Mouse (Mus musculus): ENCODE measurements around the gene P3h1.
"Not testable (repeated sequence)": the region's sequence is repeated elsewhere in the genome, so short reads cannot be mapped to it uniquely, and the experiment has no call there.

P3h1 gene

GRCm38 (mm10) chr4:119261087-119261713 lies 28.5 kb downstream of the P3h1 start:
- in situ Hi-C loops (cut with MboI; ENCODE audit: unreplicated experiment in 2 of 2), result no loop called here

- in situ Hi-C loops (cut with MboI; ENCODE audit: unreplicated experiment in 2 of 2), result no loop called here
Observed at GRCm38 (mm10) chr4:119262483-119262882, 29.8 kb downstream of the P3h1 start.

- in situ Hi-C loops (cut with MboI; ENCODE audit: unreplicated experiment in 2 of 2), result no loop called here
Observed at GRCm38 (mm10) chr4:119263459-119263858, 30.7 kb downstream of the P3h1 start.

- in situ Hi-C loops (cut with MboI; ENCODE audit: unreplicated experiment in 2 of 2), result no loop called here
Observed at GRCm38 (mm10) chr4:119266606-119267005, 33.9 kb downstream of the P3h1 start.

GRCm38 (mm10) chr4:119274627-119275026 lies 41.9 kb downstream of the P3h1 start:
- in situ Hi-C loops (cut with MboI; ENCODE audit: unreplicated experiment in 2 of 2), result no loop called here

GRCm38 (mm10) chr4:119275226-119275625 lies 42.5 kb downstream of the P3h1 start:
- in situ Hi-C loops (cut with MboI; ENCODE audit: unreplicated experiment in 2 of 2), result no loop called here

GRCm38 (mm10) chr4:119275726-119276125 lies 43.0 kb downstream of the P3h1 start:
- in situ Hi-C loops (cut with MboI; ENCODE audit: unreplicated experiment in 2 of 2), result no loop called here

- in situ Hi-C loops (cut with MboI; ENCODE audit: unreplicated experiment in 2 of 2), result not testable (repeated sequence)
Observed at GRCm38 (mm10) chr4:119278784-119279183, 46.1 kb downstream of the P3h1 start.

GRCm38 (mm10) chr4:119284861-119285260 lies 52.1 kb downstream of the P3h1 start:
- in situ Hi-C loops (cut with MboI; ENCODE audit: unreplicated experiment in 2 of 2), result loop anchor here in 1 of 2 experiments (5.0 kb wide), 1 partner anchor 52 kb away; no protein-coding TSS in a partner anchor

GRCm38 (mm10) chr4:119285336-119285735 lies 52.6 kb downstream of the P3h1 start:
- in situ Hi-C loops (cut with MboI; ENCODE audit: unreplicated experiment in 2 of 2), result no loop called here

- in situ Hi-C loops (cut with MboI; ENCODE audit: unreplicated experiment in 2 of 2), result no loop called here
Observed at GRCm38 (mm10) chr4:119291921-119292320, 59.2 kb downstream of the P3h1 start.

- in situ Hi-C loops (cut with MboI; ENCODE audit: unreplicated experiment in 2 of 2), result no loop called here
Observed at GRCm38 (mm10) chr4:119292771-119293573, 60.3 kb downstream of the P3h1 start.

- in situ Hi-C loops (cut with MboI; ENCODE audit: unreplicated experiment in 2 of 2), result no loop called here
Observed at GRCm38 (mm10) chr4:119293574-119294258, 61.0 kb downstream of the P3h1 start.

GRCm38 (mm10) chr4:119294415-119295133 lies 61.9 kb downstream of the P3h1 start, which contains the start of gene Ybx1:
Gene Ybx1 (minus strand): TSS chr4:119294604.
- in situ Hi-C loops (cut with MboI; ENCODE audit: unreplicated experiment in 2 of 2), result no loop called here

- in situ Hi-C loops (cut with MboI; ENCODE audit: unreplicated experiment in 2 of 2), result no loop called here
Observed at GRCm38 (mm10) chr4:119295134-119295453, 62.4 kb downstream of the P3h1 start.

GRCm38 (mm10) chr4:119297361-119297760 lies 64.6 kb downstream of the P3h1 start:
- in situ Hi-C loops (cut with MboI; ENCODE audit: unreplicated experiment in 2 of 2), result no loop called here

Measured in v-Abl transformed pro-B cells (cell line).